Mouse (Mus musculus) brain, embryonic 14.5 days (tissue): ENCODE results near the gene Sorcs2. TPM values are rescaled to one million over a fixed set of nuclear protein-coding genes. Genes with fewer than 3 reads are reported as not detected.
A peak's percentile ranks its signal among the peaks of the same experiment; 100 is the strongest.

Experiments used
- DNase-seq: peaks from one replicate; pipeline ENCODE4 v3.0.0-alpha.2; 2011; ENCODE audit warnings: low read depth
- CTCF ChIP-seq: fragments of 200-500 bp; IDR thresholded peaks from 2 replicates; pipeline ENCODE4 v1.5.1; 2012; ENCODE audit warnings: inconsistent platforms, mild to moderate bottlenecking, moderate library complexity, borderline replicate concordance; ENCODE audit not compliant: insufficient read depth, insufficient read length; ENCODE audit errors: extremely low read depth
- POLR2A ChIP-seq: fragments of 200-500 bp; IDR thresholded peaks from 2 replicates; pipeline ENCODE4 v1.6.1; 2012; ENCODE audit warnings: mild to moderate bottlenecking, inconsistent platforms, borderline replicate concordance; ENCODE audit not compliant: poor library complexity, insufficient read depth, insufficient read length, severe bottlenecking; ENCODE audit errors: extremely low read depth
- polyA plus RNA-seq: library from polyadenylated mRNA; depleted of rRNA; stranded (reverse); fragments of >200 nt; gene quantifications from 2 replicates; pipeline ENCODE4 v1.2.3, GENCODE M21; 2012

The Sorcs2 gene
- polyA plus RNA-seq, 1 experiment: 29.0 TPM

- no peak for DNase-seq
- TF ChIP-seq CTCF: no peak
- no peak for TF ChIP-seq POLR2A
Observed at GRCm38 (mm10) chr5:36192677-36193076, 205.3 kb downstream of the Sorcs2 start.

GRCm38 (mm10) chr5:36191876-36192275 lies 206.1 kb downstream of the Sorcs2 start:
- DNase-seq: no peak
- peak; percentile 19; the same call in 1 of the 2 replicates for TF ChIP-seq CTCF
- TF ChIP-seq POLR2A: no peak

DNA sequence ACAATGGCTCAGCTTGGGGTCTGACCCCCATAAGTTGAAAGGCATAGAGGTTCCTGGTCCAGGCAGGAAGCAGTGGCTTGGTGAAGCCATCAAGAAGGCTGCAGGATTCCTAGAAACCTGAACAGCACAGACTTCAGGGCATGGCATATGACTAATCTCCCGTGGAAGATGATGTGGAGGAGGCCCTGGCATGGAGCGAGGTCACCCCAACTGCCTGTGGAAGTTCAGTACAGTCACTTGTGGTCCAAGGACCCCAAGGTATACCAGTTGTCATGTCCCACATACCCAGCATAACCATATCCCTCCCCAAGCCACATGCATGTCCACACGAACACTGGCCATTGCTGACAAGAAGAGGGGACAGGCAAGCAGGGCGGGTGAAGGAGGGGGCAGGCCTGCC lies 206.7 kb downstream of the Sorcs2 start:
- TF ChIP-seq CTCF: no peak
- DNase-seq: no peak

GRCm38 (mm10) chr5:36188310-36188709 lies 209.6 kb downstream of the Sorcs2 start:
- TF ChIP-seq POLR2A (no peak), CTCF (no peak)
- no peak for DNase-seq

DNA sequence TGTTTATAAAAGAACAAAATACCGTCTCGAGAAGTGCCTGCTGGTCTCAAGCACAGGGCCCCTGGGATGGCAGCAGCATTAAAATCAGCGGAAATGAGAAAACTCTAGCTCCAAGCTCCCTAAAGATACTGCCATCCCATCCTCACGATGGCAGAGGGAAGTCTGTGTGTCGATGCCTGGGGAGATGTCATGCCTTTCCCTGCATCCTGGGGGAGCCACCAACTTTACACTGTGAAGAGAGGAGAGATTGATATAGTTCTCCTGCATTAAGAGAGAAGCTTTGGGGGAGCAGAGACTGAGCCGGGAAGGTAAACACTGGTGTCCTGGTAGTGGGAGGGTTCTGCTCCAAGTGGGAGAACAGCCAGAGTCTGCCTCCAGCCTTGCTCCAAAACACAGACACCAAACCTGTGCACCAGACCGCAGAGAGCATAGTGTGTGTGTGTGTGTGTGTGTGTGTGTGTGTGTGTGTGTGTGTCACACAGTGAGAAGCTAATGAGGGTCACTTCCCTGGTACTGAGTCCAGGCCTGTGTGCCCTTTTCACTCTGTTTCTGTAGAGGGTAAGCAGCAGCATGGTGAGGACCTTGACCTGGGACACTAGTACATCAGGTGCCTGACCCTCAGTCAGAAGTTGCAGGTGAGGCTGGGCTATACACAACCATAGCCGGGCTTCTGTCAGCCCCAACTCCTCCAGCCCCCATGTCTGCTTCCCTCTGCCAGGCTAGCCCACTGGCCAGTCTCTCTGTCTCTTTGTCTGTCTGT lies 211.5 kb downstream of the Sorcs2 start:
- DNase-seq: no peak
- no peak for TF ChIP-seq POLR2A
- peak; percentile 16; the same call in 1 of the 2 replicates for TF ChIP-seq CTCF

DNA sequence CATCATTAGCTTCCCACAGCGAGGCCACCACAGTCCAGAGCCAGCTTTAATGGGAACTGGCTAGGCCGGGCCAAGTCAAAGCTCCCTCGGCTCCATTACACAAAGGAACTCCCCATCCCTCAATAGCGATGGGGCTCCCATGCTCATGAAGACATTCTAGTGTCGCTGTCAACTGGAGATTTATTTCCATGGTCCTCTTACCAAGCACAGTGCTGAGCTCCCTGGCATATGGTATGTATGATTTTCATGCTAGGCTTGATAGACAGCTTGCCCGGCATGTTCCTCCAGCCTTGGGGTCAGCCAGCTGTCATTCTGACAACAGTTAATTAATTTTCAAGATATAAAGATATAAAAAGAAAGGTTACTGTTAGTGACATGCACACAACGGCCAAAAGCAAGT lies 215.6 kb downstream of the Sorcs2 start:
- DNase-seq: peak; percentile 14
- TF ChIP-seq CTCF (no peak), POLR2A (no peak)

GRCm38 (mm10) chr5:36179708-36180107 lies 218.2 kb downstream of the Sorcs2 start:
- DNase-seq: no peak
- TF ChIP-seq CTCF (no peak), POLR2A (no peak)

DNA sequence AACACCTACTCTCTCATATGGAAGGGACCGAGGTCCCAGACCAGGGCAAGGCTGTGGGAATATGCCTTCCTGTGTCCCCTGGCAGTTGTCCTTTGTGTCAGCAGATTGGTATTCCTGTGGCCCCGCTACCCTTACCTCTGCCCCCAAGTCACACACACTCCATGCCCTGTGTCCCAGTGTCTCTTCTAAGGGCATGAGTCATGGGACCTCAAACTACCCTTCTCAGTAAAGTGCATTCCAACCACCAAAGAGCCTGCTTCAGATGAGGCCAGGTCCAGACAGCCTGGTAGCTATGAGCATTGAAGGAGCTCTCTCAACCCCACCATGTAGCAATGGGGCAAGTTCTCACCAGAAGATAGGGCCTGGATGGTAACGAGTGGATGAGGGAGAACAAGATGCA lies 219.2 kb downstream of the Sorcs2 start:
- TF ChIP-seq CTCF (no peak), POLR2A (no peak)

DNA sequence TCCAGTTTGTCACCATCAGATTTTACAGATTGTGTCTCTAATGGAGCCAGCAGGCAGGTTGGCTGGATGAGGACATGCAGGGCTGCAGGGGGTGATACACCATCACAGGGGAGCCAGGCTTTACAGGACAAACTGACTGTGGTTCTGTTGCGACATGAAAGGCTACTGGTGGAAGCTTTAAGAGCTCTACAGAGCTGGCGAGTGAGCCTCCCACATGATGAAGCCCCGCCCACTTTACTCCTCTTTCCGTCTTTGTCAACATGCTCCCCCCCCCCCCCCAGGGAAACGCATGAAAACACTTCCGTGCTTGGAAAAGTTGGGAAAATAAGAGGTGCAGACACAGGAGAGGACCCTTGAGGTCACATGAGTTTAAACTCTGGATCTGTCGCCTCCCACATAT lies 219.7 kb downstream of the Sorcs2 start:
- TF ChIP-seq CTCF: no peak
- no peak for TF ChIP-seq POLR2A
- DNase-seq: no peak

More for the DNA sequence above, 219.2 kb downstream of the Sorcs2 start:
- no peak for DNase-seq

GRCm38 (mm10) chr5:36176873-36177272 lies 221.1 kb downstream of the Sorcs2 start:
- TF ChIP-seq POLR2A (no peak), CTCF (no peak)
- DNase-seq: no peak

DNA sequence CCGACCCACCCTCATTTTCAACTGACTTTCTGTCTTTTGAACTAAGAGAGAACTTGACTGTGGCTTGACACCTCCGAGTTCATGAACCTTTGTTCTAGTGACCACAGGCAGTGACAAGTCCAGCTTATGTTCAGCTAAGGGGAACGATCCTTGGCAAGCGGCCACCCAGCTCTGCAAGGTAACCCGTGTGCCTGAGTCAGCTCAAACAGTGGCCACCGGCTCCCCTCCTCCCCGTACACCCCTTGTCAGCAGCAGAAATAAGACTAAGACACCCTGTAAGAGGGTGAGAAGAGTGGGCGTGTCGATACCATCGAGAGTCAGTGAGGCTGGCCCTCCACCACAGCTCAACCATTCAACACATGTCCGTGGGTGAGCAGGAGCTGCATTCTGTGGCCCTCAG lies 221.5 kb downstream of the Sorcs2 start:
- no peak for DNase-seq
- TF ChIP-seq POLR2A: no peak
- no peak for TF ChIP-seq CTCF

GRCm38 (mm10) chr5:36174569-36175115 lies 223.3 kb downstream of the Sorcs2 start:
- DNase-seq: peak; percentile 92
- TF ChIP-seq POLR2A: no peak
- no peak for TF ChIP-seq CTCF
